13 mouse cellular contexts compared by ENCODE assay signal in genomic region chr19:31647492-31647891, GRCm38 (mm10).
DNase-seq lines count a peak whose midpoint lies in the region.
"Had no signal": no experiment of that assay in that cellular context is flagged by ENCODE, and none has a peak within 500 bp of the region (broad histone marks: within the 10 kb centered on the region; RNA-seq: fewer than 3 reads in every experiment).

No protein-coding gene starts in this region.

- DNase-seq in gastrocnemius, postnatal 14 days: peak; percentile 14
- DNase-seq in gastrocnemius, postnatal 25 days: no peak
- peak; percentile 46 for DNase-seq in left cerebral cortex, postnatal 4 days
- no peak for DNase-seq in left cerebral cortex, adult 8-10 months (ENCODE audit: low spot score in 2 of 2)
- DNase-seq in adipocyte (ENCODE audit: low spot score): peak; percentile 26
- peak; percentile 25 for DNase-seq in heart, postnatal 4 days
- DNase-seq in thymus, postnatal 36 days: no peak
- DNase-seq: cerebellum, adult 18-20 months; kidney, adult 9 months; liver; liver, postnatal 0 days; lung, postnatal 14 days; thymus, adult 18-20 months had no signal

- intact Hi-C loops in gastrocnemius, postnatal 14 days (cut with DNase I; ENCODE audit: low total_unique reads): no loop called here
- intact Hi-C loops in left cerebral cortex, postnatal 4 days (cut with DNase I): no loop called here

Comparison
In these comparisons a context has a peak if more than half of its experiments do, and no peak if none do; other contexts are left out.
1. DNase-seq: peak in gastrocnemius, postnatal 14 days (single experiment), left cerebral cortex, postnatal 4 days (single experiment), adipocyte (single experiment) and heart, postnatal 4 days (single experiment); none in gastrocnemius, postnatal 25 days (single experiment), left cerebral cortex, adult 8-10 months (0 of 2) and thymus, postnatal 36 days (0 of 2).